Mouse (Mus musculus) induced T-regulatory cell, adult 2 months (primary cell): ENCODE data around the gene Ctu1.
"Not testable (repeated sequence)": the region's sequence is repeated elsewhere in the genome, so short reads cannot be mapped to it uniquely, and the experiment has no call there.

Experiments
- DNase-seq: peaks from one replicate; pipeline ENCODE4 v3.0.0-alpha.2; 2012; ENCODE audit warnings: low read depth

Ctu1 gene

DNA sequence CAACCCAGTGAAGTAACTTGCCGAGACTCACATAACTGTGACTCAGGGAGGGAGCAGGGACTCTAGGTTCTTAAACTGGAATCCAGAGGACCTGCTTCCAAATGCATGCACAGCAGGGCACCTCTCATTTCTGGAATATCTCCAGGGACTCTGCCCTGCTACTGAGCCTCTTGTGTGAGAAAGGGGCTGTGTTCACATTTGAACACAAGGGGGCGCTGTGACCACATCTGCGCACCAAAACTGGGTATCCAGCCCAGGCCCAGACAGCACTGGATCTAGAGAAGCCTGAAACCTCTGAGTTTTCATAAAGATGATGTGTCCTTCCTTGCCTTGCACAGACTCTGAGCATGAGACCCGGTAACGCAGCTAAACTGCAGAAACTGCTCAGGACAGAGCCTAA lies 9.1 kb downstream of the Ctu1 start:
- peak; percentile 75 for DNase-seq

DNA sequence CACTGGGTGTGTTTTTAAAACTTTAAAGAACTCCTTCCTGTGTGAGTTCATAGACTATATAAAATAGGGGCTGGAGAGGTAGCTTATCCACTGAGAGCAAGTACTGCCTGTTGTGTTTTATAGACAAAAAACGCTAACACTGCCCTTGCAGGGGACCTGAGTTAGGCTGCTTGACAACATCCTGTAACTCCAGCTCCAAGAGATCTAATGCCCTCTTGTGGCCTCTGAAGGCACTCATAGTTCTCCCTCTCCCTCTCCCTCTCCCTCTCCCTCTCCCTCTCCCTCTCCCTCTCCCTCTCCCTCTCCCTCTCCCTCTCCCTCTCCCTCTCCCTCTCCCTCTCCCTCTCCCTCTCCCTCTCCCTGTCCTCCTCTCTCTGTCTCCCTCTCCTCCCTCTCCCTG lies 10.7 kb downstream of the Ctu1 start:
- not testable (repeated sequence) for DNase-seq

GRCm38 (mm10) chr7:43685088-43685487 lies 13.3 kb downstream of the Ctu1 start:
- DNase-seq = no peak

DNA sequence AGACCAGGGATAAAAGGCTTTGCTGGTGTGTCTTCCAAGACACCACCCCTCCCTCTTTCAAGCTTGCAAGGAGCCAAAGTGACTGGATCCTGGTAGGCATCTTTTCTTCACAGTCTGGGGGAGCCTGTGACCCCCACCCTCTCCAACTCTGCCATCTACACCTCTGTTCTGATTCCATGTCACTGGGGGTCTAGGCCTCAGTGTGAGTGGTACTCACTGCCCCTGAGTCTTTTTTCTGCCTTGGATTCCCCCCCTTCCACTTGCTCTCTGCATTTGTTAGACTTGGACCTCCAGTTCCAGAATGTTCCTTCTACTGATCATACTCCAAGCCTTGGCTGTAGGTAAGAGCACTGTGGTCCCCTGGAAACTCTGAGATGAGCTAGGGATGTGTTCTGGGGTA lies 18.3 kb downstream of the Ctu1 start, which contains the start of gene Klk14:
TSS of gene Klk14 (plus strand) at position 301 of the 400 bp plus-strand sequence.
- DNase-seq = no peak

- no peak for DNase-seq
Observed at GRCm38 (mm10) chr7:43710031-43710430, 38.2 kb downstream of the Ctu1 start.

GRCm38 (mm10) chr7:43712267-43712666 lies 40.5 kb downstream of the Ctu1 start, which contains the start of gene Klk13:
Gene Klk13 (plus strand): TSS chr7:43712567.
- DNase-seq = no peak

- DNase-seq = no peak
Observed at GRCm38 (mm10) chr7:43712917-43713316, 41.1 kb downstream of the Ctu1 start.

GRCm38 (mm10) chr7:43713741-43714351 lies 42.0 kb downstream of the Ctu1 start:
- no peak for DNase-seq
